Mouse (Mus musculus): ENCODE data around the gene Prl3d3. TPM values are rescaled to one million over a fixed set of nuclear protein-coding genes. Genes with fewer than 3 reads are reported as not detected.

Prl3d3 gene
- polyA plus RNA-seq (2012; ENCODE audit: low replicate concordance): not detected in 2 replicates

GRCm38 (mm10) chr13:27156490-27156889 lies at the start of gene Prl3d3:
Gene Prl3d3, plus strand, starts transcription at chr13:27156790.

DNA sequence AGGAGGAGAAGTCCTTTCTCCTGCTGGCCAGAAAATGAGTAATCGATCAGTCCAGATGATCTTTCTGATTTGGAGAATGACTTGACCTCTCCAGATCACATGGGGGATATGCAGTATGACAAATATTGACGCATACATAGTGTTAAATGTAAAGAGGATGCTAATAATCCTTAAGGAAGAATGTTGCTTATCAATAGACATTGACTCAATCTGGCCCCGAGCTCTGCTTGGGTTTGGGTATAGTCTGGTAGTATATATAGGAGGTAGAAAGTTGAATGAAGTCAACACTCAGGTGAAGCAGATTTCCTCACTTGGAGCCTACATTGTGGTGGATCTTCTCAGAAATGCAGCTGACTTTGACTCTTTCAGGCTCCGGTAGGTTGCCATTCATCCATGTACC lies 35.2 kb upstream of the Prl3d3 start, which contains the start of gene Prl3d2:
Gene Prl3d2 (plus strand): TSS at position 301 of the 400 bp plus-strand sequence.

GRCm38 (mm10) chr13:27196359-27196758 lies 39.8 kb downstream of the Prl3d3 start, which contains the start of gene Prl3c1:
Gene Prl3c1, plus strand, starts transcription at chr13:27196659.

Other genes with a start within 250 kb of the Prl3d3 start
- not detected in 2 replicates for gene Prl, start 99.2 kb upstream of the Prl3d3 start, polyA plus RNA-seq (2012; ENCODE audit: low replicate concordance)
- not detected in 2 replicates for gene Prl3d1, start 62.6 kb upstream of the Prl3d3 start, polyA plus RNA-seq (2012; ENCODE audit: low replicate concordance)
- gene Prl3d2, start 35.1 kb upstream of the Prl3d3 start, polyA plus RNA-seq (2012; ENCODE audit: low replicate concordance): not detected in 2 replicates
- gene Prl3c1, start 39.9 kb downstream of the Prl3d3 start, polyA plus RNA-seq (2012; ENCODE audit: low replicate concordance): not detected in 2 replicates
- gene Prl3b1, start 85.1 kb downstream of the Prl3d3 start, polyA plus RNA-seq (2012; ENCODE audit: low replicate concordance): not detected in 2 replicates
- gene Prl3a1, start 102.6 kb downstream of the Prl3d3 start, polyA plus RNA-seq (2012; ENCODE audit: low replicate concordance): not detected in 2 replicates
- not detected in 2 replicates for gene Prl6a1, start 155.8 kb downstream of the Prl3d3 start, polyA plus RNA-seq (2012; ENCODE audit: low replicate concordance)
- gene Prl8a2, start 188.9 kb downstream of the Prl3d3 start, polyA plus RNA-seq (2012; ENCODE audit: low replicate concordance): not detected in 2 replicates
- gene Prl2b1, start 234.1 kb downstream of the Prl3d3 start, polyA plus RNA-seq (2012; ENCODE audit: low replicate concordance): not detected in 2 replicates

Data from leukemia stem cell, adult 10-12 weeks (primary cell).